Mouse (Mus musculus) G1E (cell line): ENCODE results near the gene Enox2. TPM values are rescaled to one million over a fixed set of nuclear protein-coding genes. Genes with fewer than 3 reads are reported as not detected.

Source experiments
- ATAC-seq: 2 replicates; pipeline ENCODE4 v1.8.0; 2016; ENCODE audit warnings: mild to moderate bottlenecking; ENCODE audit not compliant: insufficient number of reproducible peaks, poor library complexity, low FRiP score, severe bottlenecking; ENCODE audit errors: extremely low read depth
- DNase-seq: peaks from one replicate; pipeline ENCODE4 v3.0.0; 2012; ENCODE audit warnings: low spot score
- H3K27me3 ChIP-seq: 2 replicates; pipeline ENCODE4 v1.6.1; 2012; ENCODE audit warnings: mild to moderate bottlenecking, low read length, inconsistent platforms; ENCODE audit not compliant: insufficient read depth
- H3K36me3 ChIP-seq: replicated peaks from 2 replicates; pipeline ENCODE3; 2012; ENCODE audit warnings: mild to moderate bottlenecking, inconsistent platforms
- H3K4me1 ChIP-seq: 2 replicates; pipeline ENCODE4 v1.6.1; 2012; ENCODE audit warnings: low read depth, low read length, inconsistent platforms, mixed read lengths; ENCODE audit not compliant: insufficient read depth
- H3K4me3 ChIP-seq: 2 replicates; pipeline ENCODE4 v1.5.1; 2012; ENCODE audit warnings: low read depth, mild to moderate bottlenecking, inconsistent platforms, low read length, moderate library complexity, mixed read lengths
- H3K9me3 ChIP-seq: replicated peaks from 2 replicates; pipeline ENCODE4 v1.6.1; 2012; ENCODE audit warnings: inconsistent platforms
- CTCF ChIP-seq: IDR thresholded peaks from 2 replicates; pipeline ENCODE4 v1.5.1; 2012; ENCODE audit warnings: low read depth, low read length, inconsistent platforms, mixed read lengths
- GATA1 ChIP-seq: IDR thresholded peaks from 2 replicates; pipeline ENCODE4 v1.6.1; 2012; ENCODE audit warnings: borderline replicate concordance, low read length, inconsistent platforms, mixed read lengths
- GATA2 ChIP-seq: IDR thresholded peaks from 2 replicates; pipeline ENCODE4 v1.6.1; 2012; ENCODE audit warnings: low read depth, low read length, inconsistent platforms, borderline replicate concordance
- POLR2AphosphoS5 ChIP-seq: IDR thresholded peaks from 2 replicates; pipeline ENCODE4 v1.6.1; 2012; ENCODE audit warnings: low read depth, low read length, inconsistent platforms; ENCODE audit not compliant: insufficient replicate concordance
- TAL1 ChIP-seq: conservative IDR thresholded peaks from 2 replicates; pipeline ENCODE4 v1.6.1; 2012; ENCODE audit warnings: low read depth, low read length, inconsistent platforms, mixed read lengths
- polyA plus RNA-seq: library from polyadenylated mRNA; stranded (reverse); fragments of >175 nt; gene quantifications from 2 replicates; pipeline ENCODE4 v1.2.3, GENCODE M21; 2012
- total RNA-seq, 2 experiments: library from RNA; stranded (forward) in 1 of 2; stranded (reverse) in 1 of 2; fragments of 200-1000 nt in 1 of 2; fragments of >200 nt in 1 of 2; fragmentation: Nextera tagmentation in 1 of 2; gene quantifications; 2 replicates each; pipeline ENCODE4 v1.2.3; 2014 to 2017

Gene Enox2
- total and polyA plus RNA-seq, 3 experiments: 0.23 to 2.3 (median 2.2) TPM

DNA sequence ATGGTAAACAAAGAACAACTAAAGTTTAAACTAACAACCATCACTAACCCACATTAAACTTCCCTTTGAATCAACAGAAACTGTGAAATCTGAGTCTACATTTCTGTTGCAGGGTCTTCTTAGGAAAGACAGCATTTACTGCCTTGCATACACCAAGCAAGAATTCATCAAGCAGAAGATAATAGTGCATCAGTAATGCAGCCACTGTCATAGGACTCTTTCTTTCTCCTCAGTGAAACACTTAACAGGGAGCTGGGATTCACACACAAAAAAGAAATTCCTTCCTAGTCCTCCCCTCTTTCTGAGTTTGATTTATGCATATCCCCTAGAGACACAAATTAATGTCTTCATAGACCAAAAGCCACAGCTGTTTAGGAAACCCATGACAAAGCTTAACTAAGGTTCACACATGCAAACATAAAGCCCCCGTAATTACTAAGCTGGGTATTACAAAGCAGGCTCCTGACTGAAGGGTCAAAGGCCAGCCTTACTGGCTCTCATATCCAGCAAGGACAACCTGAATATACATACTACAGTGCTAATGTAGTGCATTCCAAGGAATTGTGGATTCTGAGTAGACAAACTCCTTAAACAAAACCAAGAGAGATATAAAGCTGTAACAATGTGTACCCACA, 62.1 kb downstream of the Enox2 start:
- Histone ChIP-seq H3K27me3 (no peaks in the 10 kb centered on the region), H3K36me3 (no peaks in the 10 kb centered on the region), H3K4me3 (no peak overlapping the region), H3K9me3 (no peaks in the 10 kb centered on the region), H3K4me1 (no peaks in the 10 kb centered on the region)
- no peak for TF ChIP-seq GATA1
- TF ChIP-seq GATA2: no peak
- TF ChIP-seq TAL1: no peak
- TF ChIP-seq POLR2AphosphoS5: no peak
- TF ChIP-seq CTCF: no peak
- ATAC-seq: no peak
- no peak for DNase-seq

DNA sequence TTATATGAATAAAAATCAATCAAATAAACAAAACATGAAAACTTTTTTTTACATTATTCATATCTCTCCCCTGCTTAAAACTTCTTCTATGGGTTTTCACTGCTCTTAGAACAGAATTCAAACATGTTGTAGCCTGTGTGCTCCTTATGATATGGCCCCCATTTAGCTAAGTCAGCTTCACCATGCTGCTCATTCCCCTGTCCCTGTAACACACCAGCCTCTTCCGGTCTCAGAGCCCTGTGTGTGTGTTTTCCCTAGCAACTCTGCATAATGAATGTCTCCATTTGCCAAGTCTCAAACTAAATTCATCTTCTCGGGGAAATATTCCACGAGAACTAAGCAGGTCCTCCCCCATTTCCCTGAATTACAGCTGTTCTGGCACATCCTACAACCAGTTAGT, 71.6 kb downstream of the Enox2 start:
- Histone ChIP-seq H3K36me3 (no peaks in the 10 kb centered on the region), H3K9me3 (no peaks in the 10 kb centered on the region), H3K4me3 (no peak overlapping the region), H3K4me1 (no peaks in the 10 kb centered on the region), H3K27me3 (no peaks in the 10 kb centered on the region)
- DNase-seq (no peak), ATAC-seq (no peak)
- no peak for TF ChIP-seq GATA1
- TF ChIP-seq TAL1: no peak
- TF ChIP-seq CTCF: no peak
- TF ChIP-seq POLR2AphosphoS5: no peak
- TF ChIP-seq GATA2: no peak

DNA sequence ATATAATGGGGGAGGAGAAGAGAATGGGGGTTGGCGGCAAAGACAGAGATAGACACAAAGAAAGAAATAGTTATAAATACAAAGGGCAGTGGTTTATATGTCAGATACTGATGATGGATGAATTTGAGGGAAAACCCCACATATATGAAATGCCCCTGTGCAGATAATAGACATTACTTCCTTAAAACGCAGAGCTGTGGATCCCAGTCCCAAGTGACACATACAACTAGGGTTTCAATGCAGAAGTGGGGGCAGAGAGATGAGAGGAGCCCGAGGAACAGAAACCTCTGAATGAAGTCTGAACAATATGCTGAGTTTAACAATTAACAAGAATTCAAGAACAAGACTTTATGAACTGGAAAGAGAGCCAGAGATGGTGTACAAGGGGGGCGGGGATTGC, 91.7 kb downstream of the Enox2 start:
- DNase-seq: no peak
- no peaks in the 10 kb centered on the region for H3K27me3 ChIP-seq
- no peaks in the 10 kb centered on the region for H3K36me3 ChIP-seq
- no peak for ATAC-seq
- no peaks in the 10 kb centered on the region for H3K4me1 ChIP-seq
- no peak overlapping the region for H3K4me3 ChIP-seq
- H3K9me3 ChIP-seq: no peaks in the 10 kb centered on the region
- TF ChIP-seq GATA1 (no peak), CTCF (no peak), TAL1 (no peak), GATA2 (no peak), POLR2AphosphoS5 (no peak)

DNA sequence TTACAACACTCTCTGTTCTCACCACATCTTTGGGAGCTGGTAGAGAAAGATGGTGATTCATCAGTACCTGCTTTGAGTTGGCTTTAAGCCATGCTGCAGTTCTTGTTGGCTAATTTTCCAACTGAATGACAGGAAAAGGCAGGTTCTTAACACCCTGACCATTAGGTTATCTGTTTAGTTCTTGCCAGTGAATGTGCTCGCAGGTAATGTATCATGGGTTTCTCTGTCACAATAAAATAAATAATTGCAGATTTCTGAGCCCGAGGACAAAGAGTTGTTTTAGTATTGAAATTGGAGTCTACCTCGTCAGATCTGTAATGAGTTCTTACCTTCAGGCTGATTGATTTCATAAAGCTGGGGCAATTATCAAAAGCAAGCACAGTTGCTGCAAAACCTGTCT, 106.9 kb downstream of the Enox2 start:
- TF ChIP-seq CTCF (no peak), TAL1 (no peak), GATA2 (no peak), GATA1 (no peak), POLR2AphosphoS5 (no peak)
- no peak overlapping the region for H3K4me3 ChIP-seq
- ATAC-seq: no peak
- DNase-seq: no peak
- H3K27me3 ChIP-seq: no peaks in the 10 kb centered on the region
- H3K36me3 ChIP-seq: no peaks in the 10 kb centered on the region
- no peaks in the 10 kb centered on the region for H3K9me3 ChIP-seq
- H3K4me1 ChIP-seq: no peaks in the 10 kb centered on the region

DNA sequence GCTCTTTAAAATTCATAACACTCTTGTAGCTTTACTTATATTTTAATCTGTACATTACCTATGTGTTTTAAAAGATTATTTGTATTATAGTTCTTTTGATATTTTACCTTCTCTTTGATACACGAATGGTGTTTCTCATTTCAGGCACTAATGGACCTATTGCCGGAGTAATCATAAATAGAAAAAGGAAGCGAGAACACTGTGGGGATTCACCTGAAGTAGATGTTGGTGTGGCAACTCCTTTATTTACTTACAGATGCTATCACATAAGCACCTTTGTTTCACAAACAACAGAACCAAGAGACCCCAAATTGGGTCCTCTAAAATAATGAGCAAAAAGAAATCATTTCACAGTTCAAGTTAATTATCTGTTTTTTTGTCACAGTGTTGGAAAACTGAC, 109.4 kb downstream of the Enox2 start:
- Histone ChIP-seq H3K27me3 (no peaks in the 10 kb centered on the region), H3K36me3 (no peaks in the 10 kb centered on the region), H3K4me3 (no peak overlapping the region), H3K9me3 (no peaks in the 10 kb centered on the region), H3K4me1 (no peaks in the 10 kb centered on the region)
- DNase-seq (no peak), ATAC-seq (no peak)
- no peak for TF ChIP-seq GATA1
- no peak for TF ChIP-seq TAL1
- no peak for TF ChIP-seq POLR2AphosphoS5
- TF ChIP-seq CTCF: no peak
- TF ChIP-seq GATA2: no peak

DNA sequence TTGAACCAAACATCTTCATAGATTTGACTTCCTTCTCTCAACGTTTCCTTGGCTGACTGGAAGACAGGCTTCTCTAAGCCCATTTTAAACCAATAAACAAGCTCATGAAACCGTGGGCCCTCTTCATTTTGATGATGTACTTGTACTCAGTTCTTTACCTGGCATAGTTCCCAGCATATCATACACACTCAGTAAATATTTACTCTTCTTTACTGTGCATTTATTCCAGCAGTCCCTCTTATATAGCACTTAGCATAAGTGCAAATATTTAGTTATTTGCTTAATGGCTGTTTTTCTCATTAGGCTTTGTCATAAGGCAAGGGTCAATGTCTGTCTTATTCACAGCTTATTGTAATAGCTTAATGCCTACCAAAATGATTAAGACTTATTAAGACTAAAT, 133.8 kb downstream of the Enox2 start:
- H3K4me3 ChIP-seq: no peak overlapping the region
- no peaks in the 10 kb centered on the region for H3K36me3 ChIP-seq
- ATAC-seq (no peak), DNase-seq (no peak)
- H3K27me3 ChIP-seq: no peaks in the 10 kb centered on the region
- TF ChIP-seq TAL1 (no peak), POLR2AphosphoS5 (no peak), GATA1 (no peak), CTCF (no peak), GATA2 (no peak)
- no peaks in the 10 kb centered on the region for H3K4me1 ChIP-seq
- H3K9me3 ChIP-seq: no peaks in the 10 kb centered on the region
